Mouse (Mus musculus): ENCODE results near the gene Mitf. TPM values are rescaled to one million over a fixed set of nuclear protein-coding genes. Genes with fewer than 3 reads are reported as not detected.
A peak's percentile ranks its signal among the peaks of the same experiment; 100 is the strongest.

The Mitf gene
- polyA plus RNA-seq, 1 experiment from 2014 or later: 3.0 TPM

DNA sequence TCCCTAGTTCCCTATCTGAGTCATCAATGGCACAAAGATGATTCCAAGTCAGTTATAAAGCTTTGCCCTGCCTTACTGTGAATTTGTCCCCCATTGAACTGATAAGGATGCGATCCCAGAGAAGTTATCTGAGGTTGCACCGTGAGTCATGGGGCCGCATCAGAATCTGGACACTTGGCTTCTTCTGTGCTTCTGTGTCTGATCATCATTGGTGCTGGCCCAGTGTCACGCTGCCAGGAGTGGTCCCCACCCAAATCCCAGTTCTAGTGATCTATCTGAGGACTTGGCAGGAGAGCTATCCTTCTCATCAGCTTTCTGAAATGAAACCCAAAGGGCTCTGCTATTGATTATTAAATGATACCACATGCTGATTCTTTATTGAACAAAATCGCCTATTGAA lies 25.5 kb upstream of the Mitf start:
- H3K36me3 ChIP-seq (ENCODE audit: control insufficient read depth, insufficient read depth, low read length): no peaks in the 10 kb centered on the region
- no peak overlapping the region for H3K27ac ChIP-seq (replicated peaks; ENCODE audit: low read depth, low read length)
- no peak overlapping the region for H3K4me3 ChIP-seq (ENCODE audit: low read depth, low read length)
- 91% methylated on average over 5 of the region's 5 CpGs for whole genome bisulfite sequencing
- no peaks in the 10 kb centered on the region for H3K4me1 ChIP-seq (ENCODE audit: control insufficient read depth, insufficient read depth, low read length)
- H3K9ac ChIP-seq (ENCODE audit: low read depth, low read length): no peak overlapping the region
- DNase-seq (ENCODE audit: low spot score) (no peak), ATAC-seq (ENCODE audit: low read depth) (no peak)
- no peaks in the 10 kb centered on the region for H3K27me3 ChIP-seq (replicated peaks; ENCODE audit: control insufficient read depth, insufficient read depth, low read length)
- no peaks in the 10 kb centered on the region for H3K9me3 ChIP-seq (ENCODE audit: control insufficient read depth, low read length)
- H3K4me2 ChIP-seq (ENCODE audit: low read depth, low read length): no peak overlapping the region

DNA sequence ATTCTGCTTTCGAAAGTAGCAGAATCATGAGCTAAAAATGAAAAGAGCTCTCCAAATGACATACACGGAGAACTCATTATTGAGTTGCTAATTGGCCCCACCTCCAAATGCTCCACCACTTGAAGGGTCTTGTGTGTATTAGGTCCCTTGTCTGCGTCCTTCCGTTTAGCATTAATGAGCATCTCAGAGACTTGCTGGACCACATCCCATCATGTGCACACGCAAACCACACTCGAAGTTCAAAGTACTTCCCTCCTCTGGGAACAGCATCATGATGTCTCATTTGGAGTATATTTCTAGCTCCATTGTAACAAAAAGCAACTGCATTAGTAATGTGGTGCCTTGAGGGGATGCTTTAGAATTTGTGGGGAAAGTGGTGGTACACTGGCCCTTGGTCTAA lies 24.6 kb upstream of the Mitf start:
- Histone ChIP-seq H3K27ac (replicated peaks; ENCODE audit: low read depth, low read length) (no peak overlapping the region), H3K4me3 (ENCODE audit: low read depth, low read length) (no peak overlapping the region), H3K4me2 (ENCODE audit: low read depth, low read length) (no peak overlapping the region), H3K27me3 (replicated peaks; ENCODE audit: control insufficient read depth, insufficient read depth, low read length) (no peaks in the 10 kb centered on the region), H3K4me1 (ENCODE audit: control insufficient read depth, insufficient read depth, low read length) (no peaks in the 10 kb centered on the region), H3K36me3 (ENCODE audit: control insufficient read depth, insufficient read depth, low read length) (no peaks in the 10 kb centered on the region), H3K9ac (ENCODE audit: low read depth, low read length) (no peak overlapping the region), H3K9me3 (ENCODE audit: control insufficient read depth, low read length) (no peaks in the 10 kb centered on the region)
- 78% methylated on average over 6 of the region's 6 CpGs for WGBS
- DNase-seq (ENCODE audit: low spot score) (no peak), ATAC-seq (ENCODE audit: low read depth) (no peak)

DNA sequence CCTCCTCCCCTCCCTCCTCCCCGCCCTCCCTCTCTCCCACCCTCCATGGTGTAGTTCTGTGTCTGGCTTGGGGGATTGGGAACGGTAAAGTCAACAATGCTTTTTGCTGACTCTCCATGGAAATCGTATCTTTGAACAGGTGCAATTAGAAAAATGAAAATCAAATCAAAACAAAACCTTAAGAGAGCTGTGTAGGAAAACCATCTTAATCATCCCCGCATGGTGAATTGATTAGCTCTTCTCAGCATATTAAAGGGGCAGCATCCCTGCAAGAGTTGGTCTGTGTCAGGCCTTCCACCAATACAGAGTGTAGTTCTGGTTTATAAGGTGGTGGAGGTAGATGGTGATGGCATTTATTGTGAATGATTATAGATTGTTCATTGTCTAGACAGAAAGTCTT lies 20.0 kb upstream of the Mitf start:
- WGBS: 67% methylated on average over 4 of the region's 4 CpGs
- DNase-seq (ENCODE audit: low spot score): no peak
- ATAC-seq (ENCODE audit: low read depth): no peak
- H3K36me3 ChIP-seq (ENCODE audit: control insufficient read depth, insufficient read depth, low read length): no peaks in the 10 kb centered on the region
- no peak overlapping the region for H3K4me2 ChIP-seq (ENCODE audit: low read depth, low read length)
- no peaks in the 10 kb centered on the region for H3K4me1 ChIP-seq (ENCODE audit: control insufficient read depth, insufficient read depth, low read length)
- no peak overlapping the region for H3K27ac ChIP-seq (replicated peaks; ENCODE audit: low read depth, low read length)
- H3K9me3 ChIP-seq (ENCODE audit: control insufficient read depth, low read length): no peaks in the 10 kb centered on the region
- no peak overlapping the region for H3K4me3 ChIP-seq (ENCODE audit: low read depth, low read length)
- H3K27me3 ChIP-seq (replicated peaks; ENCODE audit: control insufficient read depth, insufficient read depth, low read length): no peaks in the 10 kb centered on the region
- H3K9ac ChIP-seq (ENCODE audit: low read depth, low read length): no peak overlapping the region

DNA sequence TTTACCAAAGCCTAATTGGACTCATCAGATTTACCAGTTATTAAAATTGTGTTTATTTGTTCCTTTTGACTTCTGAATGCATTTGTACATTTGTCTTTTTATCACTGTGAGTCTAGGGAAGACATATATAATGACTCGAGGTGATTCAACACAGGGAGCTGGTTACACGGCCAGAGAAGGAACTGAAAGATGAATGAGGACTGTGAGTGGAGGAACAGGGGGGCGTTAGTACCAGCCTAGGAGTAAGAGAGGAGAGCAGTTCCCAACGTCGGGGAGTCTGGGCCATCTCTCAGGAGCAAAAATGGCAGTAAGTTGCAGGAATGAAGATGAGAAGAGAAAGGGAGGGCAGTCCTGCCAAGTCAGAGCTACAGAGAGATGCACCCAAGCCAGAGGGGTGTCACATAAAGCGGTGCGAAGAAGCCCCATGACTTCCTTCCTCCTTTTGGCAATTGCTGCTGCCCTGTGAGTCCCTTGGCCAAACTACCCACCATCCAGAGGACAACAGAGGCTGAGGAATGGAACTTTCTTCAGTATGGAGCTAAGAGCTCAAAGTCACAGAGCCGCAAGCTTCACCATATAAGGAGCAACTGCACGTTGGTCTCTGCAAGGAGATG lies 18.4 kb upstream of the Mitf start:
- no peaks in the 10 kb centered on the region for H3K9me3 ChIP-seq (ENCODE audit: control insufficient read depth, low read length)
- no peaks in the 10 kb centered on the region for H3K27me3 ChIP-seq (replicated peaks; ENCODE audit: control insufficient read depth, insufficient read depth, low read length)
- no peaks in the 10 kb centered on the region for H3K4me1 ChIP-seq (ENCODE audit: control insufficient read depth, insufficient read depth, low read length)
- 83% methylated on average over 9 of the region's 9 CpGs for WGBS
- no peak overlapping the region for H3K9ac ChIP-seq (ENCODE audit: low read depth, low read length)
- no peaks in the 10 kb centered on the region for H3K36me3 ChIP-seq (ENCODE audit: control insufficient read depth, insufficient read depth, low read length)
- H3K27ac ChIP-seq (replicated peaks; ENCODE audit: low read depth, low read length): no peak overlapping the region
- DNase-seq (ENCODE audit: low spot score) (no peak), ATAC-seq (ENCODE audit: low read depth) (no peak)
- H3K4me2 ChIP-seq (ENCODE audit: low read depth, low read length): no peak overlapping the region
- H3K4me3 ChIP-seq (ENCODE audit: low read depth, low read length): no peak overlapping the region

DNA sequence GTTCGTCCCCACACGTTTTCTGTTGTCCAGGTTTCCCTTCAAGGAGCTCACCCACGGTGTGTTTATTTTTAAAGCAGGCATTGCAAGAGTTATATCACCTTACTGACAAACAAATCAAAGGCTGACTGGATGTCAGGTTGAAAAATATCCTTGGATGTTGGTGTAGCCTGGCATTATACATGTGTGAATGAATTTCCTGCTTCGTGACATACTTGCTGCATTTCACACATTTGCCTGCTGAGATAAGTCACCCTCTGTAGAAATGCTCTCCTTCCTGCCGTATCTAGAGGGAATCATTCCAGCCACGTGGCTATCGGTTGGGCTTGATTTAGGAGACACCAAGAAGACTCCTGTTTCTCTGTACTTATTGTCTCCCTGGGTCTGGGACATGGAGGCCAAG lies 17.2 kb upstream of the Mitf start:
- H3K4me1 ChIP-seq (ENCODE audit: control insufficient read depth, insufficient read depth, low read length): no peaks in the 10 kb centered on the region
- WGBS: 70% methylated on average over 7 of the region's 7 CpGs
- DNase-seq (ENCODE audit: low spot score) (no peak), ATAC-seq (ENCODE audit: low read depth) (no peak)
- H3K27ac ChIP-seq (replicated peaks; ENCODE audit: low read depth, low read length): no peak overlapping the region
- no peak overlapping the region for H3K4me3 ChIP-seq (ENCODE audit: low read depth, low read length)
- H3K9me3 ChIP-seq (ENCODE audit: control insufficient read depth, low read length): no peaks in the 10 kb centered on the region
- no peak overlapping the region for H3K4me2 ChIP-seq (ENCODE audit: low read depth, low read length)
- no peaks in the 10 kb centered on the region for H3K27me3 ChIP-seq (replicated peaks; ENCODE audit: control insufficient read depth, insufficient read depth, low read length)
- H3K36me3 ChIP-seq (ENCODE audit: control insufficient read depth, insufficient read depth, low read length): no peaks in the 10 kb centered on the region
- H3K9ac ChIP-seq (ENCODE audit: low read depth, low read length): no peak overlapping the region

DNA sequence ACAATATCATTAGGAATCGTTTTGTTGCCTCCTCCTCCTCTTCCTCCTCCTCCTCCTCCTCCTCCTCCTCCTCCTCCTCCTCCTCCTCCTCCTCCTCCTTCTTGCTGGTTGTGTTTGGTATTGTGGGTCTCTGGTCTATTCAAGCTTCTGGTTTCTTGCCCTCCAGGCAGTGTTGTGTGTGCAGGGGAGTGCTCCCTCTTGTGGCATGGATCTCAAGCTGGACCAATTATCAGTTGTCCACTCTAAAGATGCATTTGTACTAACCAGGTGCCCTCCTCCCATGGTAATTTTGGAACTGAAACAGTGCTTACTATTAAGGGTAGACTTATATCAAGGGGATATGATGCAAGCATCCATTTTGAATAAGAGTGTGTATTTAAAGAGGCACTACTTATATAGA lies 14.7 kb upstream of the Mitf start:
- no peaks in the 10 kb centered on the region for H3K36me3 ChIP-seq (ENCODE audit: control insufficient read depth, insufficient read depth, low read length)
- H3K27me3 ChIP-seq (replicated peaks; ENCODE audit: control insufficient read depth, insufficient read depth, low read length): no peaks in the 10 kb centered on the region
- no peak overlapping the region for H3K27ac ChIP-seq (replicated peaks; ENCODE audit: low read depth, low read length)
- 86% methylated on average over 1 of the region's 1 CpGs for WGBS
- H3K4me3 ChIP-seq (ENCODE audit: low read depth, low read length): no peak overlapping the region
- no peak for ATAC-seq (ENCODE audit: low read depth)
- DNase-seq (ENCODE audit: low spot score): no peak
- no peak overlapping the region for H3K4me2 ChIP-seq (ENCODE audit: low read depth, low read length)
- H3K4me1 ChIP-seq (ENCODE audit: control insufficient read depth, insufficient read depth, low read length): no peaks in the 10 kb centered on the region
- H3K9ac ChIP-seq (ENCODE audit: low read depth, low read length): no peak overlapping the region
- H3K9me3 ChIP-seq (ENCODE audit: control insufficient read depth, low read length): no peaks in the 10 kb centered on the region

DNA sequence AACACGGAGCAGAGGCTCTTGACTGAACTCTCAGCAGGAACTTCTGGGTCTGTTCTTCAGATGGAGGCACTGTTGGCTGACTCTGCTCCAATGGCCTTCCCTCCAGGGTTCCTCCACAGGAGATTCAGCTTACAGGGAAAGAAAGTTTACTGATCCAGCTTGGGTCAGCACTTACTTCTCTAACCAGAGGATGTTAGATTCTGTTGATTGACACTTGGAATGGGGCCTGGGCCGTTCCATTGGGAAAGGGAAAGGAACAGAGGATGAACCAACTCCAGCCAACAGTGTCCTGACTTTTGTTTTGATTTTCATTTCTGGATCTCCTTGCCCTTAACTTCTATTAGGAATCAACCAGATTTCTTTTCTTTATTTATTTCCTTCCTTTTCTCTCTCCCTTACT lies 11.7 kb upstream of the Mitf start:
- no peak overlapping the region for H3K27ac ChIP-seq (replicated peaks; ENCODE audit: low read depth, low read length)
- H3K4me2 ChIP-seq (ENCODE audit: low read depth, low read length): no peak overlapping the region
- ATAC-seq (ENCODE audit: low read depth): no peak

GRCm38 (mm10) chr6:97800615-97801014 lies 6.2 kb upstream of the Mitf start:
- ATAC-seq (ENCODE audit: low read depth) (no peak), DNase-seq (ENCODE audit: low spot score) (no peak)
- H3K9me3 ChIP-seq (ENCODE audit: control insufficient read depth, low read length): peaks cover 4% of the 10 kb centered on the region; the same call in 1 of the 2 replicates
- 58% methylated on average over 2 of the region's 2 CpGs for WGBS
- H3K4me1 ChIP-seq (ENCODE audit: control insufficient read depth, insufficient read depth, low read length): no peaks in the 10 kb centered on the region
- no peaks in the 10 kb centered on the region for H3K36me3 ChIP-seq (ENCODE audit: control insufficient read depth, insufficient read depth, low read length)
- no peak overlapping the region for H3K27ac ChIP-seq (replicated peaks; ENCODE audit: low read depth, low read length)
- no peak overlapping the region for H3K4me3 ChIP-seq (ENCODE audit: low read depth, low read length)
- H3K9ac ChIP-seq (ENCODE audit: low read depth, low read length): no peak overlapping the region
- no peak overlapping the region for H3K4me2 ChIP-seq (ENCODE audit: low read depth, low read length)
- H3K27me3 ChIP-seq (replicated peaks; ENCODE audit: control insufficient read depth, insufficient read depth, low read length): no peaks in the 10 kb centered on the region

More for the DNA sequence above, 11.7 kb upstream of the Mitf start:
- Histone ChIP-seq H3K36me3 (ENCODE audit: control insufficient read depth, insufficient read depth, low read length) (no peaks in the 10 kb centered on the region), H3K4me1 (ENCODE audit: control insufficient read depth, insufficient read depth, low read length) (no peaks in the 10 kb centered on the region), H3K27me3 (replicated peaks; ENCODE audit: control insufficient read depth, insufficient read depth, low read length) (no peaks in the 10 kb centered on the region), H3K9ac (ENCODE audit: low read depth, low read length) (no peak overlapping the region), H3K4me3 (ENCODE audit: low read depth, low read length) (no peak overlapping the region), H3K9me3 (ENCODE audit: control insufficient read depth, low read length) (peaks cover 4% of the 10 kb centered on the region; the same call in 1 of the 2 replicates)
- no peak for DNase-seq (ENCODE audit: low spot score)
- 49% methylated on average over 2 of the region's 2 CpGs for WGBS

DNA sequence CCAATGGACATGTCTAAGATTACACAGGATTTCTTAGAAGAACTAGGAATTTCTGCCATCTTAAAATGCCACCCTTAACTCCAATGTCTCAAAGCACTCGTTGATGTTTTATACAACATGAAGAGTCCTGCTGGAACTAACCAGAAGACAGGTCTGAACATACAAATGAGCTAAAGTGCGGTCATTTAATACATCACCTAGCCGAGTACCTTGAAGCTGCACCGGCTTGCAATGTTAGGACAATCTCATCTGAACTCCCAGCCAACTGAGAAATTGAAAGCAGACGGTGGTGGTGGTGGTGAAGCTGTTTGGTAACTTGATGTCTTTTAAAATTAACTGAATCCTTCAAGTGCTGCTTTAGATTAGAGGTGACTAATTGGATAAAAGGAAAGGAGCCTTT lies 801 bp upstream of the Mitf start:
- peaks cover 4% of the 10 kb centered on the region; the same call in 1 of the 2 replicates for H3K4me1 ChIP-seq (ENCODE audit: control insufficient read depth, insufficient read depth, low read length)
- H3K27me3 ChIP-seq (replicated peaks; ENCODE audit: control insufficient read depth, insufficient read depth, low read length): no peaks in the 10 kb centered on the region
- WGBS: 23% methylated on average over 5 of the region's 5 CpGs
- no peaks in the 10 kb centered on the region for H3K9me3 ChIP-seq (ENCODE audit: control insufficient read depth, low read length)
- peak overlapping the region; percentile 100 for H3K4me2 ChIP-seq (ENCODE audit: low read depth, low read length)
- H3K9ac ChIP-seq (ENCODE audit: low read depth, low read length): peak overlapping the region; percentile 72
- no peak for DNase-seq (ENCODE audit: low spot score)
- no peak for ATAC-seq (ENCODE audit: low read depth)
- H3K27ac ChIP-seq (replicated peaks; ENCODE audit: low read depth, low read length): no peak overlapping the region
- peak overlapping the region; percentile 72 for H3K4me3 ChIP-seq (ENCODE audit: low read depth, low read length)
- H3K36me3 ChIP-seq (ENCODE audit: control insufficient read depth, insufficient read depth, low read length): no peaks in the 10 kb centered on the region
